In the genomic region with DNA sequence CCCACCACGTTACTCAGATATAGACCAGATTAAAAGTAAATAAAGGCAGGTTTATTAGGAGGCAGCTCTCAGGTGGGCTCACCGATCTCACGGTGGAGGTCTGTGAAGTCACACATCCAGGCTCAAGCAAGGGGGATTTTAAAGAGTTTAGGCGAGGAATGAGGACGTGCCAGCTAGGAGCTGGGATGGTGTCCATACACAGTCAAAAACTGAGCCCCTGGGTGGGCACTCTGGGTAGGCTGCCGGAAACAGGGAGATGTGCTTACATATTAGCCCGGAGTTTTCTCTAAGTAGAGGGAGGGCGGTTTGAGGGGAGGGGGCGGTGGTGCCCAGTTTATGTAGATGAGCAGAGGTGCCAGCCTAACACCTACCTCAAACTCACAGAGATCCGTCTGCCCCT, we compare ENCODE assay signal across 8 mouse cellular contexts. TPM values are rescaled to one million over a fixed set of nuclear protein-coding genes. Genes with fewer than 3 reads are reported as not detected.
DNase-seq lines count a peak whose midpoint lies in the region; ATAC-seq and TF ChIP-seq lines count a peak whose summit lies in the region.

No protein-coding gene starts in this region.

- no peak for ATAC-seq in cerebellum, adult (ENCODE audit: insufficient number of reproducible peaks, low FRiP score, low TSS enrichment)
- ATAC-seq in neural tube, embryonic 11.5 days (ENCODE audit: insufficient read depth, low FRiP score, low TSS enrichment), result no peak
- ATAC-seq in limb, embryonic 15.5 days (ENCODE audit: insufficient number of reproducible peaks, low FRiP score, low TSS enrichment, low read depth), result no peak
- ATAC-seq in stomach, postnatal 0 days (ENCODE audit: low FRiP score, low TSS enrichment), result no peak

- TF ChIP-seq CTCF in stomach, postnatal 0 days (IDR thresholded peaks at IDR 0.05; ENCODE audit: low read depth), result no peak

- peak overlapping the region; percentile 81; the same call in 1 of the 2 replicates for H3K9ac ChIP-seq in neural tube, embryonic 11.5 days (ENCODE audit: low read length)
- peak overlapping the region; percentile 69; the same call in 1 of the 2 replicates for H3K9ac ChIP-seq in limb, embryonic 15.5 days
- H3K9ac ChIP-seq in stomach, postnatal 0 days (ENCODE audit: low read length), result peak overlapping the region; percentile 93

- DNase-seq in cerebellum, adult 9-11 months, result peak; percentile 48
- no peak for DNase-seq in neural tube, embryonic 11.5 days (ENCODE audit: low spot score)
- DNase-seq in neural tube, embryonic 10.5 days (ENCODE audit: extremely low spot score, low spot score), result no peak
- DNase-seq in stomach, postnatal 0 days (ENCODE audit: low spot score), result no peak
- DNase-seq in Muller cell, postnatal 12 days (ENCODE audit: inconsistent ontology term), result no peak
- DNase-seq in cerebellum, adult 8-10 months, result no peak

- 0 out of 2 replicates have a peak, but pooled peaks cover 4% of the 10 kb centered on the region for H3K4me1 ChIP-seq in neural tube, embryonic 11.5 days (ENCODE audit: control insufficient read depth, insufficient read depth, low read length)
- H3K4me1 ChIP-seq in limb, embryonic 15.5 days, result peaks cover 22% of the 10 kb centered on the region
- peaks cover 4% of the 10 kb centered on the region; the same call in 1 of the 2 replicates for H3K4me1 ChIP-seq in stomach, postnatal 0 days (replicated peaks; ENCODE audit: control insufficient read depth, insufficient read depth)

- no peaks in the 10 kb centered on the region; the same call in 1 of the 2 replicates for H3K27me3 ChIP-seq in neural tube, embryonic 11.5 days (ENCODE audit: control insufficient read depth, insufficient read depth, low read length)
- peaks cover 7% of the 10 kb centered on the region; the same call in 1 of the 2 replicates for H3K27me3 ChIP-seq in limb, embryonic 15.5 days
- no peaks in the 10 kb centered on the region for H3K27me3 ChIP-seq in stomach, postnatal 0 days (ENCODE audit: control insufficient read depth, insufficient read depth, low read length)

- H3K36me3 ChIP-seq in neural tube, embryonic 11.5 days (ENCODE audit: control insufficient read depth, insufficient read depth, low read length), result no peaks in the 10 kb centered on the region
- H3K36me3 ChIP-seq in limb, embryonic 15.5 days, result no peaks in the 10 kb centered on the region
- H3K36me3 ChIP-seq in stomach, postnatal 0 days (ENCODE audit: control insufficient read depth, insufficient read depth, low read length), result no peaks in the 10 kb centered on the region

- H3K4me3 ChIP-seq in neural tube, embryonic 11.5 days (ENCODE audit: low read depth, low read length), result peak overlapping the region; percentile 55
- peak overlapping the region; percentile 85 for H3K4me3 ChIP-seq in limb, embryonic 15.5 days
- H3K4me3 ChIP-seq in stomach, postnatal 0 days (ENCODE audit: low read depth, low read length), result peak overlapping the region; percentile 76

- no peak overlapping the region for H3K27ac ChIP-seq in neural tube, embryonic 11.5 days (ENCODE audit: low read depth, low read length)
- no peak overlapping the region for H3K27ac ChIP-seq in limb, embryonic 15.5 days
- H3K27ac ChIP-seq in stomach, postnatal 0 days (replicated peaks), result peak overlapping the region; percentile 95

- H3K9me3 ChIP-seq in neural tube, embryonic 11.5 days (ENCODE audit: control insufficient read depth, low read length), result no peaks in the 10 kb centered on the region
- H3K9me3 ChIP-seq in limb, embryonic 15.5 days, result no peaks in the 10 kb centered on the region
- no peaks in the 10 kb centered on the region for H3K9me3 ChIP-seq in stomach, postnatal 0 days (ENCODE audit: control insufficient read depth, low read length)

- peak overlapping the region; percentile 74 for H3K4me2 ChIP-seq in neural tube, embryonic 11.5 days (ENCODE audit: low read depth)
- peak overlapping the region; percentile 91 for H3K4me2 ChIP-seq in limb, embryonic 15.5 days
- H3K4me2 ChIP-seq in stomach, postnatal 0 days (replicated peaks; ENCODE audit: low read depth), result peak overlapping the region; percentile 77

- 53% methylated on average over 10 of the region's 10 CpGs for WGBS in neural tube, embryonic 11.5 days
- WGBS in limb, embryonic 15.5 days, result 34% methylated on average over 10 of the region's 10 CpGs
- 24% methylated on average over 10 of the region's 10 CpGs for WGBS in stomach, postnatal 0 days

- no peak for TF ChIP-seq EP300 in stomach, postnatal 0 days (optimal IDR thresholded peaks at IDR 0.05)

RNA-seq across cellular contexts. Expression of a gene that starts 0.8 kb away (rescaled TPM):
- polyA plus RNA-seq in neural tube, embryonic 11.5 days (2014; fragmentation: Nextera tagmentation; extraction: Ambion mirVana), result 17.9 and 20.0 TPM in 2 replicates
- 13.9 and 18.0 TPM in 2 replicates for polyA plus RNA-seq in limb, embryonic 15.5 days (2015; fragmentation: Nextera tagmentation; extraction: Ambion mirVana)
- polyA plus RNA-seq in stomach, postnatal 0 days (2015; fragmentation: Nextera tagmentation; extraction: Ambion mirVana), result 10.7 and 11.5 TPM in 2 replicates

RNA-seq across cellular contexts. Expression of a gene that starts 48.0 kb away (rescaled TPM):
- 0.20 TPM in 1 of 2 replicates, not detected in the other for polyA plus RNA-seq in neural tube, embryonic 11.5 days (2014; fragmentation: Nextera tagmentation; extraction: Ambion mirVana)
- polyA plus RNA-seq in limb, embryonic 15.5 days (2015; fragmentation: Nextera tagmentation; extraction: Ambion mirVana), result 0.15 and 0.17 TPM in 2 replicates
- polyA plus RNA-seq in stomach, postnatal 0 days (2015; fragmentation: Nextera tagmentation; extraction: Ambion mirVana), result 0.12 and 0.27 TPM in 2 replicates
